Mouse (Mus musculus) testis, postnatal 14 days (tissue): ENCODE measurements around the gene Lars2.

Experiments
- DNase-seq: peaks from one replicate; pipeline ENCODE4 v3.0.0; 2021; ENCODE audit warnings: low spot score

Gene Lars2

GRCm38 (mm10) chr9:123478031-123478585 lies 111.4 kb downstream of the Lars2 start:
- peak; percentile 28 for DNase-seq

GRCm38 (mm10) chr9:123478586-123479195 lies 112.0 kb downstream of the Lars2 start, which contains the start of gene Limd1:
Gene Limd1 (plus strand): TSS chr9:123478706.
- peak; percentile 75 for DNase-seq

- DNase-seq: peak; percentile 28
These were observed 112.5 kb downstream of the Lars2 start for GRCm38 (mm10) chr9:123479196-123479669.

- no peak for DNase-seq
These were observed 113.1 kb downstream of the Lars2 start for GRCm38 (mm10) chr9:123479876-123480252.

- no peak for DNase-seq
These were observed 113.7 kb downstream of the Lars2 start for GRCm38 (mm10) chr9:123480253-123480921.

GRCm38 (mm10) chr9:123481136-123481535 lies 114.4 kb downstream of the Lars2 start:
- no peak for DNase-seq

- no peak for DNase-seq
These were observed 116.9 kb downstream of the Lars2 start for GRCm38 (mm10) chr9:123483598-123483997.

- no peak for DNase-seq
These were observed 118.1 kb downstream of the Lars2 start for GRCm38 (mm10) chr9:123484830-123485229.

GRCm38 (mm10) chr9:123485561-123485960 lies 118.8 kb downstream of the Lars2 start:
- DNase-seq: no peak

GRCm38 (mm10) chr9:123486635-123487034 lies 119.9 kb downstream of the Lars2 start:
- no peak for DNase-seq

- no peak for DNase-seq
These were observed 122.3 kb downstream of the Lars2 start for GRCm38 (mm10) chr9:123489073-123489472.

GRCm38 (mm10) chr9:123489727-123490343 lies 123.1 kb downstream of the Lars2 start:
- DNase-seq: no peak

- DNase-seq: no peak
These were observed 124.2 kb downstream of the Lars2 start for GRCm38 (mm10) chr9:123490930-123491329.

GRCm38 (mm10) chr9:123491917-123492585 lies 125.3 kb downstream of the Lars2 start:
- DNase-seq: no peak

GRCm38 (mm10) chr9:123496665-123497064 lies 129.9 kb downstream of the Lars2 start:
- no peak for DNase-seq

GRCm38 (mm10) chr9:123497906-123498305 lies 131.2 kb downstream of the Lars2 start:
- DNase-seq: no peak

GRCm38 (mm10) chr9:123500480-123500879 lies 133.8 kb downstream of the Lars2 start:
- DNase-seq: no peak

GRCm38 (mm10) chr9:123503171-123503834 lies 136.6 kb downstream of the Lars2 start:
- no peak for DNase-seq

- peak; percentile 37 for DNase-seq
These were observed 137.6 kb downstream of the Lars2 start for GRCm38 (mm10) chr9:123504325-123504724.

GRCm38 (mm10) chr9:123505598-123505997 lies 138.9 kb downstream of the Lars2 start:
- no peak for DNase-seq

- DNase-seq: no peak
These were observed 139.8 kb downstream of the Lars2 start for GRCm38 (mm10) chr9:123506270-123507146.
